Mouse (Mus musculus) macrophage (primary cell): ENCODE measurements around the gene Tmem39a. TPM values are rescaled to one million over a fixed set of nuclear protein-coding genes. Genes with fewer than 3 reads are reported as not detected.

ENCODE experiments used
- H3K27ac ChIP-seq: fragments of 350-480 bp; formaldehyde crosslinking; 2 replicates; pipeline ENCODE4 v1.9.0; 2021
- H3K36me3 ChIP-seq: fragments of 350-480 bp; formaldehyde crosslinking; 2 replicates; pipeline ENCODE4 v1.9.0; 2021; ENCODE audit errors: inconsistent target
- H3K4me3 ChIP-seq: fragments of 350-480 bp; formaldehyde crosslinking; 2 replicates; pipeline ENCODE4 v1.9.0; 2021; ENCODE audit errors: inconsistent target
- H3K79me2 ChIP-seq: fragments of 350-480 bp; formaldehyde crosslinking; 2 replicates; pipeline ENCODE4 v1.9.0; 2021; ENCODE audit errors: inconsistent target
- WGBS: methylation state at CpG from one replicate; pipeline ENCODE4 v1.1.7; 2026; ENCODE audit warnings: inconsistent platforms; ENCODE audit not compliant: missing documents; 5-methylcytosine and 5-hydroxymethylcytosine counted together
- polyA plus RNA-seq: library from polyadenylated mRNA; stranded (reverse); fragments of 250-400 nt; gene quantifications from 3 replicates; pipeline ENCODE4 v1.2.4, GENCODE M21; 2018; ENCODE audit warnings: inconsistent platforms

Gene Tmem39a
- polyA plus RNA-seq, 1 experiment from 2014 or later = 15.6 TPM

GRCm38 (mm10) chr16:38598986-38599680 is 40.6 kb downstream of the Tmem39a start:
- Histone ChIP-seq H3K36me3 (peaks cover 38% of the 10 kb centered on the region), H3K4me3 (no peak overlapping the region), H3K79me2 (no peaks in the 10 kb centered on the region), H3K27ac (no peak overlapping the region)
- 94% methylated on average over 11 of the region's 11 CpGs for WGBS

DNA sequence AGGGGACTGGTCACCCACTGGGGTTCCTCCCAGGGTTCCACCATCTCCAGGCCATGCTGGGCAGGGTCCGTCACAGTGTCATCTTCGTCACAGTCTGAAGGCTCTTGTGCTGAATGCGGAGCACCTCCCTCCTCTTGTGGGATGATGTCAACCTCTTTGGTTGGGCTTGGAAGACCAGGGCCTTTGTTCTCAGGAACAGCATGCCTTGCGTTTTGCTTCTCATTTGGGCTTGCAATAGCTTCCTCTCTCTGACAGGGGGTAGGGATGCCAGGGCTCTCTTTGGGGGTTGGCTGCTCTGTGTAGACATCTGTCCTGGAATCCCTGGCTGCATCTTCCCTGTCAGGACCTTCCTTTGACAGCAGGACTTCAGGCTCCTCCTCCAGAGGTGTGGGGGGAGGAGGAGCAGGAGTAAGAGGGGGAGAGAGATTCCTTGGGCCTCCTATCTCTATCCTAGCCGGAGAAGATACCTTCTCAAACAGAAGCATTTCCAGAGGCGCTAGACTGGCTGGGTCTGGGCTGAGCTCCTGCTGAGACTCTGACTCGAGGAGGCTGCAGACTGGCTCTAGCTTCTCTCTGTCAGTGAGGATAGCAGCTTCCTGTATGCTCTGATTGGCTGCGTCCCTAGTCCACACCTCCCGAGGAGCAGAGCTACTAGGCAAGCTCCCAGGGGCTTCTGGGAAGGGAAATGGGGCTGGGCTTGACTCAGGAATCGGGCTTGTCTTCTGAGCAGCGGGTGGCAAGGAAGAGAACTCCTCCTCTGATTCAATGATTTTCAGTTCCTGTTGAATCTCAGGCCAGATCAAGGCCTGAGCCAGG is 44.7 kb downstream of the Tmem39a start:
- Histone ChIP-seq H3K79me2 (no peaks in the 10 kb centered on the region), H3K27ac (no peak overlapping the region), H3K4me3 (no peak overlapping the region), H3K36me3 (peaks cover 73% of the 10 kb centered on the region)
- WGBS = 80% methylated on average over 11 of the region's 11 CpGs

GRCm38 (mm10) chr16:38606509-38606908 is 48.0 kb downstream of the Tmem39a start:
- Histone ChIP-seq H3K79me2 (no peaks in the 10 kb centered on the region), H3K4me3 (no peak overlapping the region), H3K27ac (no peak overlapping the region), H3K36me3 (peaks cover 93% of the 10 kb centered on the region)
- WGBS = 90% methylated on average over 7 of the region's 7 CpGs

DNA sequence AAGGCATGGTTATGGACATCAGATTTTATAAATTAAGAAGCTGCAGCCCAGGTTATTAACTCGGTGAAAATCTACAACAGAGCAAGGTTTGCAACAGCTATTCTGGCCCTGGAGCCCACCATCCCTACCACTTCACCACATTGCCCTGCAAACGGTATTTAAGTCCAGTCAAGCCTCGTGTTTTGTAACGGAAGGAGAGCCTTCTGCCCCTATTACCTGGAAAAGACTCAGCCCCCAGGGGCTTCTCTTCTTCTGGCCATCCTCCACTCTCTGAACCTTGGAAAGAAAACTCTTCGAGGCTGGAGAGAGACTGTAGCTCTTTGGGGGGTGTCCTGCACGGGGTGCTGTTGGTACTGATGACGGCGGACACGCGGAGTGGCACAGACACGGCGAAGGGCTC is 50.2 kb downstream of the Tmem39a start:
- Histone ChIP-seq H3K27ac (no peak overlapping the region), H3K36me3 (peaks cover 93% of the 10 kb centered on the region)
- WGBS = 92% methylated on average over 12 of the region's 12 CpGs

GRCm38 (mm10) chr16:38609092-38609491 is 50.6 kb downstream of the Tmem39a start:
- H3K36me3 ChIP-seq = peaks cover 93% of the 10 kb centered on the region
- WGBS = 93% methylated on average over 16 of the region's 18 CpGs
- H3K4me3 ChIP-seq = no peak overlapping the region
- H3K79me2 ChIP-seq = no peaks in the 10 kb centered on the region
- no peak overlapping the region for H3K27ac ChIP-seq

More for the DNA sequence above, 50.2 kb downstream of the Tmem39a start:
- no peaks in the 10 kb centered on the region for H3K79me2 ChIP-seq
- no peak overlapping the region for H3K4me3 ChIP-seq

DNA sequence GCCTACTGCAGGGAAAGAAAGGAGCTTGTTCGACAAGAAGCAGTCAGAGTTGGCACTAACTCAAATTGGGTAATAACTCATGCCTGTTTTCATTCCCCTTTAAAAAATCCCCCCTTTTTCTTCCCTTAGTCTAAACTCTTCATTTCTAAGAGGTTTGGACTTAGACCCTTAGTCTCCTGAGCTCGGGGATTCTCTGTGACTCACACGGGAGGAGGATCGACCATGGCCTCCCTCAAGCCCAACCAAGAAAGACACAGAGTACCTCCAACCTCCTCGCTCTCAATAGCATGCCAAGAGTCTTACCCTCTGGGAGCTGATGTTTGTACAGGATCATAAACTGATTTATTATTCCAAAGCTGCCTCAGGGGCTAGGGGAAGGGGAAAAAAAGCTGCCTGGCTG is 54.1 kb downstream of the Tmem39a start:
- no peak overlapping the region for H3K27ac ChIP-seq
- H3K36me3 ChIP-seq = peaks cover 87% of the 10 kb centered on the region
- 88% methylated on average over 5 of the region's 5 CpGs for WGBS
- H3K79me2 ChIP-seq = no peaks in the 10 kb centered on the region
- H3K4me3 ChIP-seq = no peak overlapping the region

- no peaks in the 10 kb centered on the region for H3K79me2 ChIP-seq
- H3K36me3 ChIP-seq = peaks cover 86% of the 10 kb centered on the region
- H3K4me3 ChIP-seq = no peak overlapping the region
- 91% methylated on average over 6 of the region's 6 CpGs for WGBS
- no peak overlapping the region for H3K27ac ChIP-seq
Observed at GRCm38 (mm10) chr16:38613646-38614045, 55.1 kb downstream of the Tmem39a start.

- H3K79me2 ChIP-seq = no peaks in the 10 kb centered on the region
- peaks cover 57% of the 10 kb centered on the region for H3K36me3 ChIP-seq
- no peak overlapping the region for H3K27ac ChIP-seq
- H3K4me3 ChIP-seq = no peak overlapping the region
- 97% methylated on average over 13 of the region's 13 CpGs for WGBS
Observed at GRCm38 (mm10) chr16:38617977-38618376, 59.5 kb downstream of the Tmem39a start.

- Histone ChIP-seq H3K27ac (no peak overlapping the region), H3K4me3 (no peak overlapping the region), H3K36me3 (peaks cover 56% of the 10 kb centered on the region), H3K79me2 (no peaks in the 10 kb centered on the region)
- 33% methylated on average over 6 of the region's 6 CpGs for WGBS
Observed at GRCm38 (mm10) chr16:38619054-38619453, 60.6 kb downstream of the Tmem39a start.

GRCm38 (mm10) chr16:38620696-38621450 is 62.4 kb downstream of the Tmem39a start:
- 94% methylated on average over 16 of the region's 16 CpGs for WGBS
- Histone ChIP-seq H3K4me3 (no peak overlapping the region), H3K36me3 (peaks cover 68% of the 10 kb centered on the region), H3K27ac (no peak overlapping the region), H3K79me2 (no peaks in the 10 kb centered on the region)

DNA sequence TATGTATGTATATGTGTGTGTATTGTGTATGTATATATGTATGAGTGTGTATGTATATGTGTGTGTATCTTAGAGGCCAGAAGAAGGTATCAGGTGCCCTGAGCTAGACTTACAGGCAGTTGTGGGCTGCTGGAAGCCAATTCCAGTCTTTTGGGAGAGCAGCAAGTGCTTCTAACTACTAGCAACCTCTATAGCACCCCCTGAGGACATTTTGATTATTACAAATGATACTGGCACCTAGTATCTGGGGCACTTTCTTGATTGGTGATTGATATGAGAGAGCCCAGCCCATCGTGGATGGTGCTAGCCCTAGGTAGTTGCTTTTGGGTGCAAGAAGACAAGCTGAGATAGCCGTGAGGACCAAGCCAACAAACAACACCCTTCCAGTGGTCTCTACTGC is 63.8 kb downstream of the Tmem39a start:
- Histone ChIP-seq H3K4me3 (no peak overlapping the region), H3K36me3 (peaks cover 60% of the 10 kb centered on the region), H3K79me2 (no peaks in the 10 kb centered on the region), H3K27ac (no peak overlapping the region)
- WGBS = 73% methylated on average over 2 of the region's 2 CpGs

GRCm38 (mm10) chr16:38624303-38624702 is 65.8 kb downstream of the Tmem39a start:
- no peak overlapping the region for H3K27ac ChIP-seq
- 96% methylated on average over 11 of the region's 11 CpGs for WGBS
- H3K79me2 ChIP-seq = no peaks in the 10 kb centered on the region; the same call in 1 of the 2 replicates
- peaks cover 49% of the 10 kb centered on the region for H3K36me3 ChIP-seq
- H3K4me3 ChIP-seq = no peak overlapping the region

DNA sequence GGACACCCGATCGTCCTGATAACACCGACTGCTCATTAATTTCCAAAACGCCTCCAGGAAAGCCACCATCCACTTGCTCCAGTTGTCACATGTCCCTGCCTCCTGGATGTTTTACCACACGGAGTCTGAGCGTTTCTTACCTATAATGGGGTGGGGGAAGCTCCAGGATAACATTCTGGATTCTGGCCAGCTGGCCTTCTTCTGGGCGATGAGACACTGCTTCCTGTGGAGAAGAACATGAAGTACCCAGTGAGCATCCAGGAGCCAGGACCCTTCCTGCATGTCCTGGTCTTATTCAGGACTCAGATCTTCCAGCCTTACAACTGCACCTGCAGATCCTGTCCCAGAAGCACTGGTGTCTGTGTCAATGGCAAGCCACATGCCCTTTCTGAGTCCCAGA is 66.9 kb downstream of the Tmem39a start:
- WGBS = 91% methylated on average over 7 of the region's 7 CpGs
- H3K79me2 ChIP-seq = no peaks in the 10 kb centered on the region; the same call in 1 of the 2 replicates

DNA sequence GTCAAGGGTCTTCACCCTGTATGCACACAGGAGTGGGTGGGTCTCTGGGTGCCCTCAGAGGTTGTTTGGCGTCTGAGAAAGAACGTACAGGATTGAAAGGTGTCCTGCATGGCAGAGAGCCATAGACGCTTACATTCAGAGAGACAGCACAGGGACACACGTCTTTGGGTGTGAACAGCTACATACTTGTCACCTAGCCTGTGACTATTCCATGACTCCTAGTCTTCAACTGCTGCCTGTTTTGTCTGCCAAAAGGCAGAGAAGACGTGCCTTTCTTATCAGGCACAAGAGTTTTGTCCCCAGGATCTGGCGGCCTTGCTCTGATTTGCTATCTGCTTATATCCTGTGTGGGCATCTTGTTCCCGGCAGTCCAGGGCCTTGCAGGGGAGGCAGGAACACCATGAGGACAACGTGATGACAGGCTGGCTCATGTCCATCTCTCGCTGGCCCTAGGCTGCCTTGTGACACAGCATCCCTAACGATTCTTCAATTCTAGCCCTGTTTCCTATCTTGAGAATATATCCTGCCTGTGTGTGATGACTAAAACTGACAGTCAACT is 67.4 kb downstream of the Tmem39a start:
- Histone ChIP-seq H3K27ac (no peak overlapping the region), H3K79me2 (no peaks in the 10 kb centered on the region; the same call in 1 of the 2 replicates), H3K36me3 (peaks cover 39% of the 10 kb centered on the region), H3K4me3 (no peak overlapping the region)
- WGBS = 92% methylated on average over 10 of the region's 10 CpGs

More for the DNA sequence above, 66.9 kb downstream of the Tmem39a start:
- Histone ChIP-seq H3K36me3 (peaks cover 41% of the 10 kb centered on the region), H3K4me3 (no peak overlapping the region), H3K27ac (no peak overlapping the region)
